Mouse (Mus musculus): ENCODE data around the gene Flot1.
"Not testable (repeated sequence)": the region's sequence is repeated elsewhere in the genome, so short reads cannot be mapped to it uniquely, and the experiment has no call there.

Gene Flot1

DNA sequence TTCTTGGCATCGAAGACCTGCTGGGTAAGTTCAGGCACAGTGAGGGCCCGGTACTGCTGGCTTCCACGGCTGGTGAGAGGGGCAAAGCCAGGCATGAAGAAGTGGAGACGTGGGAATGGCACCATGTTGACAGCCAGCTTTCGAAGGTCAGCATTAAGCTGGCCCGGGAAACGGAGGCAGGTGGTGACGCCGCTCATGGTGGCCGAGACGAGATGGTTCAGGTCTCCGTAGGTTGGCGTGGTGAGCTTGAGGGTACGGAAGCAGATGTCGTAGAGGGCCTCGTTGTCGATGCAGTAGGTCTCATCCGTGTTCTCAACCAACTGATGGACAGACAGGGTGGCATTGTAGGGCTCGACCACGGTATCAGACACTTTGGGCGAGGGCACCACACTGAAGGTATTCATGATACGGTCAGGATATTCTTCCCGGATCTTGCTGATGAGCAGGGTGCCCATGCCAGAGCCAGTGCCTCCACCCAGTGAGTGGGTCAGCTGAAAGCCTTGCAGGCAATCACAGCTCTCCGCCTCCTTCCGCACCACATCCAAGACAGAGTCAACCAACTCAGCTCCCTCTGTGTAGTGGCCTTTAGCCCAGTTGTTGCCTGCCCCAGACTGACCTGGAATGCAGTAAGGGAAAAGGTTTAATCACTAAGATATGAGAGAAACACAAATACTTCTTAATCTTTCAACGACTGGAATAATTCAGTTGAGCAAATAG, 12.6 kb downstream of the Flot1 start:
- no peak for DNase-seq (ENCODE audit: low spot score in 2 of 2)

DNA sequence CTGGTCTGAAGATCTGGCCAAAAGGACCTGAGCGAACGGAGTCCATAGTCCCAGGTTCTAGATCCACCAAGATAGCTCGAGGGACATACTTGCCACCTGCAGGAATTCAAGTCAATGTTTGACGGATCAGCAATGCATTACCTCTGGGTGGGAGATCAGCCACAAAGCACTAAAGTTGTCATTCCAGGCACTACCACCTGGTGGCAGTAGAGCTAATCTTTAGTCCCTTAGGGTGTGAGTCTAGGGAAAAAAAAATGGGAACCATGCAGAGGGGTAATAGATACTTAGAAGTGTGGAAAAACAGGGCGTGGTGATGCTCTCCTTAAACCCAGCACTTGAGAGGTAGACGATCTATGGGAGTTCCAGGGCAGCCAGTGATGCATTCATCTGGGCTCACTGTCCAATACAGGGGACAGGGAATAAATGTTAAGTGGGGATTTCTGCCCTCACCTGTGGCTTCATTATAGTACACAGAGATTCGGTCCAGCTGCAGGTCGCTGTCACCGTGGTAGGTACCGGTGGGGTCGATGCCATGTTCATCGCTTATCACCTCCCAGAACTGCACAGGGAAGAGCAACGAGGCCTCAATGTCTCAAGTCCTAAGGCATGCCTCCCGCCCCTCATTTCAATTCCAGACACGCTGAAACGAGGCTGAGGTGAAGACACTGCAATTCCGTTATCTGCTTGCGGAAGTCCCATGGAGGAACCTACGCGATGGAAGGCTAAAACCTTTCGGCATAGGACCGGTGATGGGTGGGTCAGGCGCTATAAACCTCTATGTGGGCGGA, 13.3 kb downstream of the Flot1 start:
- DNase-seq (ENCODE audit: low spot score in 2 of 2), result peak; percentile 60 to 82

- DNase-seq (ENCODE audit: low spot score in 2 of 2), result peak; percentile 81 to 82
Measured at GRCm38 (mm10) chr17:35836991-35837422, 14.0 kb downstream of the Flot1 start.

DNA sequence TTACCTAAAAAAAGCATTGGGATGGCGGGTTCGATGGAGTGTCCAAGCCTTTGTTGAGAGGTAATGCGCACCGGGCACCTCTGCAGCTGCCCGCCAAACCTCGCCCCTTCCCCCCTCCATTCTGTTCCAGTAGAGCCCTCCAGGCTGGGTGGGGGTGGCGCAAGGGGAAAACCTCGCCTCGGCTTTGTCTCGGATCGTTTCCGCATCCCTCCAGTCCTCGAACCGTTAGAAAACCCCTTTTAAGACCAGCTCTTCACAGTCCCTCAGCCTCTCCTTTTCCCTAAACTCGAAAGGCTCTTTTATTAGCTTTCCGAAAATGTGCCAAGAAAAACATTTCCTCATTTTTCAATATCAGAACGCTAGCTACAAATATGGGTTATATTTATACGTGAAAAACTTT, 14.5 kb downstream of the Flot1 start:
- no peak for DNase-seq (ENCODE audit: low spot score in 2 of 2)

GRCm38 (mm10) chr17:35838122-35838544, 15.1 kb downstream of the Flot1 start, which contains the start of gene Tubb5:
Gene Tubb5, minus strand, starts transcription at chr17:35838306.
- peak; percentile 91 to 93 for DNase-seq (ENCODE audit: low spot score in 2 of 2)

DNA sequence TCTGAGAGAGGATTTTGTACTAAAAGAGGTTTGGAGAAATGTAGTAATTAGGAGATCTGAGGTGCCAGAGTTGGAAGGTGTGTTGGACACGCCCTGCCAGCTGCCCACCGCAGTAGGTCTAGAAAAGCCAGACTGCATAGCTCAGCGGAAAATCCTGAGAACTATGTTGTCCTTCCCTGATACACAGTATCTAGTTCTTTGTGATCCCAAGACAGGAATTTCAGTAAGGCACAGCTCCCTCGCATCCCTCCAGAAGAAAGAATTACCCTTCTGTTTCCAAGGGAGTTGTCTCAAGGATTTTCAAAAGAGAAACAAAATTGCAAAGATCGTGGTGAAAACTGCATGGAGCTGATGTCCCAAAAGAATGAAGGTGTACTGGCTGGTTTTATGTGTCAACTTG, 15.5 kb downstream of the Flot1 start:
- no peak for DNase-seq (ENCODE audit: low spot score in 2 of 2)

GRCm38 (mm10) chr17:35839002-35839401, 16.0 kb downstream of the Flot1 start:
- not testable (repeated sequence) for DNase-seq (ENCODE audit: low spot score in 2 of 2)

- no peak for DNase-seq (ENCODE audit: low spot score in 2 of 2)
Measured at GRCm38 (mm10) chr17:35840561-35840960, 17.5 kb downstream of the Flot1 start.

GRCm38 (mm10) chr17:35841076-35841950, 18.3 kb downstream of the Flot1 start, which contains the start of gene Mdc1:
Gene Mdc1, plus strand, starts transcription at chr17:35841515.
- DNase-seq (ENCODE audit: low spot score in 2 of 2), result peak; percentile 96 to 97

GRCm38 (mm10) chr17:35842006-35842405, 19.0 kb downstream of the Flot1 start:
- no peak for DNase-seq (ENCODE audit: low spot score in 2 of 2)

GRCm38 (mm10) chr17:35843514-35843913, 20.5 kb downstream of the Flot1 start:
- DNase-seq (ENCODE audit: low spot score in 2 of 2), result no peak

GRCm38 (mm10) chr17:35848112-35848511, 25.1 kb downstream of the Flot1 start:
- no peak for DNase-seq (ENCODE audit: low spot score in 2 of 2)

DNA sequence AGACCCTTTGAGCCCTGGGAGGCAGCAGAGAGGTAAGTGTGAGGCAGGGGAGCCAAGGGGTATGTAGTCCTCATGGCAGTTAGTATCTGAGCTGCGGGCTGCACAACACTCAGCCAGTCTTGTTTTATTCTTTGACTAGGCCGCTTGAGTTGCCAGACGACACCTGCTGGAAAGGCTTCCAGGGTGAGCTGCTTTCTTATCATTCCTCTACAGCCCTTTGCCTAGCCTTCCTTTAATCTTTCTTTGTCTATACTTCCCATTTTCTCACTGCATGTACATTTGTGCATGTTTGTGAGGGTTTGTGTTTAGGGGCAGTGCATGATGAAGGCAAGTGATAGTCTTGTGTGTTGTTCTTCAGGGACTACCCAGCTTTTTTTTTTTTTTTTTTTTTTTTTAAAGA, 27.9 kb downstream of the Flot1 start:
- no peak for DNase-seq (ENCODE audit: low spot score in 2 of 2)

- no peak for DNase-seq (ENCODE audit: low spot score in 2 of 2)
Measured at GRCm38 (mm10) chr17:35859371-35859770, 36.3 kb downstream of the Flot1 start.

DNA sequence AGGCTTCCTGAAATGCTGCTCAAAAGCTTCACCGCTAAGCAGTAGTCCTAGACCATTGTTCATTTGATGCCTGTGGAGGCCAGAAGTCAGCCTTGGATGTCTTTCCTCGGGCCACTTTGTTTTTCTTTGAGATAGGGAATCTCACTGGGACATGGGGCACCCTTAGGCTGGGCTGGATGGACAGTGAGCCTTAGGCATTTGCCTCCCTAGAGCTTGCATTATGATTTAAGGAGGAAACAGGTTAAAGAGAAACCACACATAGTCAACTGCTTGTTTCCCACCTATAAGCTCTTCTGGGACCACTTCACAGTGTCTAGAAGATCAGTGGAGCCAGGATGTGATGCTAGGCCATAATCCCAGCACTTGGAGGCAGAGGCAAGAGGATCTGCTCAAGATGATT, 36.8 kb downstream of the Flot1 start:
- no peak for DNase-seq (ENCODE audit: low spot score in 2 of 2)

- no peak for DNase-seq (ENCODE audit: low spot score in 2 of 2)
Measured at GRCm38 (mm10) chr17:35860831-35861197, 37.8 kb downstream of the Flot1 start.

DNA sequence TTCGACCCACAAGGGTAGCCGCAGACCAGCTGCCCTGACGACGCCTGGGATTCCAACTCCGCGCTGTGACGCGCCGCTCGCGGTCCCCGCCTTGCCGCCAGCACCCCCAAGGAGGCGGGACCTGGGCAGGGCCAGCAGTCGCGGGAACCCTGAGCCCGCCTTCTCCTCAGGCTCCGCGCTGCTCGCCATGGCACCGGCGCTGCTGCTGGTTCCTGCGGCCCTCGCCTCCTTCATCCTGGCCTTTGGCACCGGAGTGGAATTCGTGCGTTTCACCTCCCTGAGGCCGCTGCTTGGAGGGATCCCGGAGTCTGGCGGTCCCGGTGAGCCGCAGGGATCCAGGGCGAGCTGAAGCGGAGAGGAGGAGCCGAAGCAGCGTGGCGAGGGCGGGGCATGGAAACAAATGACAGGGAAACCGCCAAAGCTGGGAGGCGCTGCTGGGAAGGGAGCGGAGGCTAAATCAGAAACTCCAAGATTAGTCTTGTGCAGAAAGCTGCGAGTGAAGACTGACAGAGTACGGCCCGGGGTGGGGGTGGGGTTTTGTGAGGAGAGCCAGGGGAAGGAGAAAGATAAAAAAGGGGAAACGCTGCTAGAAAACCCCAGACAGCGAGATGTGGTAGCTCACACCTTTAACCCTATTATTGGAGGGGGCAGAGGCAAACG, 38.3 kb downstream of the Flot1 start, which contains the start of gene Nrm:
Nrm (plus strand) TSS at position 121 of the 660 bp plus-strand sequence.
- DNase-seq (ENCODE audit: low spot score in 2 of 2), result peak; percentile 72 to 82

DNA sequence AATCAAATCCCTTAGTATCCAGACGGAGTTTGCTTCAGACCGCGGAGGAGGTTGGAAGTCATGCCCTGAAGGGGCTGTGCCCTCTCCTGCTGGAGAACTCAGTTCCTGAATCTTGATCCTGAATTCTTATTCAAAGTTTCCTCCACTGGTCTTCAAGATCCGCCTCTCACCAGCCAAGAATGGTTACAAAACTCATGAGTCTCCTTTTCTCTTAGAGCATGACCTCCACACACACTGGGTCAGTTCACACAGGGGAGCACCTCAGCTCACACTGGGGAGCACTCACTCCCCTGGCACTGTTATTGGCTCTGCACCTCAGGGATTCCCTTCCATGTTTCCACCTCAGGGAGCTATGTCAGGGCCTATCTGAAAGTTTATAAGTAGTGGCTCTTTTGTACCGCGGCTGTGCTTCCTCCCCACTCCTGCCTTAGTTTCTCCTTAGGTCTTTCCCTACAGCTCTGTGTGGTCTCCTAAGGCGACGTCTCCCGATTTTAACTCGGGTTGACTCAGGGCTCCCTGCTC, 41.9 kb downstream of the Flot1 start:
- DNase-seq (ENCODE audit: low spot score in 2 of 2), result no peak

GRCm38 (mm10) chr17:35865481-35866280, 42.7 kb downstream of the Flot1 start, which contains the start of gene Ppp1r18:
Gene Ppp1r18, plus strand, starts transcription at chr17:35865593.
- DNase-seq (ENCODE audit: low spot score in 2 of 2), result peak; percentile 43 to 56

- peak; percentile 34 to 45 for DNase-seq (ENCODE audit: low spot score in 2 of 2)
Measured at GRCm38 (mm10) chr17:35866281-35866831, 43.3 kb downstream of the Flot1 start.

Data from spleen, postnatal 14 days (tissue).